Mouse (Mus musculus) CH12.LX (cell line): ENCODE results near the gene Arl8b. TPM values are rescaled to one million over a fixed set of nuclear protein-coding genes. Genes with fewer than 3 reads are reported as not detected.

Source experiments
- DNase-seq: peaks from one replicate; pipeline ENCODE4 v3.0.0-alpha.2; 2013; ENCODE audit errors: extremely low read depth
- H3K27ac ChIP-seq: 2 replicates; pipeline ENCODE4 v1.5.1; 2012; ENCODE audit warnings: low read depth, mild to moderate bottlenecking, control low read depth, moderate library complexity; ENCODE audit not compliant: insufficient read depth
- H3K27me3 ChIP-seq: replicated peaks from 2 replicates; pipeline ENCODE3; 2012; ENCODE audit warnings: inconsistent platforms
- H3K36me3 ChIP-seq, 2 experiments: replicated peaks in 1 of 2; 2 replicates each; pipeline versions ENCODE3 to v1.6.1; 2012; ENCODE audit warnings: inconsistent platforms in 1 of 2, low read length in 1 of 2, mild to moderate bottlenecking in 1 of 2, mixed read lengths in 1 of 2, moderate library complexity in 1 of 2; ENCODE audit not compliant: control insufficient read depth in 1 of 2, insufficient read depth in 1 of 2
- H3K4me1 ChIP-seq, 2 experiments: 2 replicates each; pipeline ENCODE4 v1.6.1; 2012; ENCODE audit warnings: inconsistent platforms in 1 of 2, moderate library complexity in 1 of 2; ENCODE audit not compliant: insufficient read depth in 2 of 2, control insufficient read depth in 1 of 2
- H3K4me2 ChIP-seq: 2 replicates; pipeline ENCODE4 v1.6.1; 2012; ENCODE audit warnings: low read depth, mild to moderate bottlenecking, control low read depth; ENCODE audit not compliant: poor library complexity, insufficient read depth, severe bottlenecking
- H3K4me3 ChIP-seq, 3 experiments: fragments of 150-350 bp in 1 of 3; sonication (generic) in 1 of 3; replicated peaks in 1 of 3; 2 replicates each; pipeline versions ENCODE3 to v1.5.1; 2011 to 2012; ENCODE audit warnings: low read depth in 2 of 3, low read length in 2 of 3, mild to moderate bottlenecking in 2 of 3, moderate library complexity in 2 of 3, control low read depth in 1 of 3, improper control_type of control experiment in 1 of 3, inconsistent platforms in 1 of 3, mixed read lengths in 1 of 3; ENCODE audit not compliant: poor library complexity in 1 of 3
- H3K79me2 ChIP-seq: replicated peaks from 2 replicates; pipeline ENCODE4 v1.6.1; 2012; ENCODE audit warnings: mild to moderate bottlenecking, moderate library complexity; ENCODE audit not compliant: control insufficient read depth, poor library complexity, insufficient read depth, severe bottlenecking; ENCODE audit errors: extremely low read depth
- H3K9ac ChIP-seq: 2 replicates; pipeline ENCODE4 v1.6.1; 2012; ENCODE audit warnings: low read depth, mild to moderate bottlenecking, control low read depth, moderate library complexity; ENCODE audit not compliant: insufficient read depth
- H3K9me3 ChIP-seq: replicated peaks from 2 replicates; pipeline ENCODE3; 2012; ENCODE audit warnings: low read length, inconsistent platforms, mixed read lengths
- CHD1 ChIP-seq: IDR thresholded peaks from 2 replicates; pipeline ENCODE4 v1.6.1; 2012; ENCODE audit warnings: low read depth, low read length, improper control_type of control experiment, inconsistent platforms
- E2F4 ChIP-seq: IDR thresholded peaks from 2 replicates; pipeline ENCODE4 v1.6.1; 2011; ENCODE audit warnings: low read depth, low read length, improper control_type of control experiment; ENCODE audit not compliant: insufficient replicate concordance
- ELF1 ChIP-seq: IDR thresholded peaks from 2 replicates; pipeline ENCODE4 v1.6.1; 2014; ENCODE audit warnings: low read depth, mild to moderate bottlenecking, inconsistent platforms, low read length, improper control_type of control experiment
- GABPA ChIP-seq: IDR thresholded peaks from 2 replicates; pipeline ENCODE4 v1.6.1; 2012; ENCODE audit warnings: low read depth, low read length, improper control_type of control experiment, inconsistent platforms; ENCODE audit not compliant: insufficient replicate concordance
- HCFC1 ChIP-seq: IDR thresholded peaks from 2 replicates; pipeline ENCODE4 v1.6.1; 2012; ENCODE audit warnings: low read depth, mild to moderate bottlenecking, inconsistent platforms, low read length, improper control_type of control experiment
- IRF4 ChIP-seq: IDR thresholded peaks from 2 replicates; pipeline ENCODE4 v1.6.1; 2014; ENCODE audit warnings: low read depth, mild to moderate bottlenecking, inconsistent platforms, low read length, improper control_type of control experiment
- JUND ChIP-seq: conservative IDR thresholded peaks from 2 replicates; pipeline ENCODE4 v1.6.1; 2011; ENCODE audit warnings: low read depth, low read length, improper control_type of control experiment
- KAT2A ChIP-seq: IDR thresholded peaks from 2 replicates; pipeline ENCODE4 v1.6.1; 2012; ENCODE audit warnings: low read length, improper control_type of control experiment, inconsistent platforms; ENCODE audit not compliant: insufficient replicate concordance
- MAFK ChIP-seq: IDR thresholded peaks from 2 replicates; pipeline ENCODE4 v1.6.1; 2011; ENCODE audit warnings: low read length, improper control_type of control experiment; ENCODE audit not compliant: insufficient replicate concordance
- MAX ChIP-seq: IDR thresholded peaks from 2 replicates; pipeline ENCODE4 v1.6.1; 2011; ENCODE audit warnings: low read length, improper control_type of control experiment
- MXI1 ChIP-seq: IDR thresholded peaks from 2 replicates; pipeline ENCODE4 v1.6.1; 2011; ENCODE audit warnings: mild to moderate bottlenecking, low read depth, low read length, improper control_type of control experiment
- NRF1 ChIP-seq: IDR thresholded peaks from 2 replicates; pipeline ENCODE4 v1.6.1; 2014; ENCODE audit warnings: low read depth, mild to moderate bottlenecking, inconsistent platforms, low read length, improper control_type of control experiment, moderate library complexity
- POLR2AphosphoS2 ChIP-seq: IDR thresholded peaks from 2 replicates; pipeline ENCODE4 v1.6.1; 2011; ENCODE audit warnings: low read depth, low read length, improper control_type of control experiment
- RAD21 ChIP-seq: IDR thresholded peaks from 2 replicates; pipeline ENCODE4 v1.6.1; 2011; ENCODE audit warnings: low read depth, mild to moderate bottlenecking, low read length, improper control_type of control experiment, moderate library complexity
- RCOR1 ChIP-seq: conservative IDR thresholded peaks from 2 replicates; pipeline ENCODE4 v1.6.1; 2012; ENCODE audit warnings: low read depth, mild to moderate bottlenecking, inconsistent platforms, low read length, improper control_type of control experiment
- SIN3A ChIP-seq: IDR thresholded peaks from 2 replicates; pipeline ENCODE4 v1.6.1; 2012; ENCODE audit warnings: low read length, improper control_type of control experiment, inconsistent platforms
- SMC3 ChIP-seq: IDR thresholded peaks from 2 replicates; pipeline ENCODE4 v1.6.1; 2011; ENCODE audit warnings: low read depth, low read length, improper control_type of control experiment
- TBP ChIP-seq: conservative IDR thresholded peaks from 2 replicates; pipeline ENCODE4 v1.6.1; 2011; ENCODE audit warnings: low read depth, low read length, improper control_type of control experiment
- TCF12 ChIP-seq: IDR thresholded peaks from 2 replicates; pipeline ENCODE4 v1.6.1; 2014; ENCODE audit warnings: low read depth, mild to moderate bottlenecking, inconsistent platforms, low read length, improper control_type of control experiment
- USF1 ChIP-seq: IDR thresholded peaks from 2 replicates; pipeline ENCODE4 v1.6.1; 2014; ENCODE audit warnings: low read depth, mild to moderate bottlenecking, inconsistent platforms, low read length, improper control_type of control experiment
- USF2 ChIP-seq: conservative IDR thresholded peaks from 2 replicates; pipeline ENCODE4 v1.6.1; 2011; ENCODE audit warnings: low read depth, low read length, improper control_type of control experiment
- ZC3H11A ChIP-seq: IDR thresholded peaks from 2 replicates; pipeline ENCODE4 v1.6.1; 2012; ENCODE audit warnings: low read depth, mild to moderate bottlenecking, inconsistent platforms, low read length, improper control_type of control experiment
- ZMIZ1 ChIP-seq: IDR thresholded peaks from 2 replicates; pipeline ENCODE4 v1.6.1; 2012; ENCODE audit warnings: low read depth, mild to moderate bottlenecking, inconsistent platforms, low read length, improper control_type of control experiment
- ZNF384 ChIP-seq: IDR thresholded peaks from 2 replicates; pipeline ENCODE4 v1.6.1; 2012; ENCODE audit warnings: low read depth, low read length, improper control_type of control experiment, inconsistent platforms
- dilution Hi-C: fragments of 300-500 bp; cut with MboI; formaldehyde crosslinking; loops from 2 replicates; pipeline ENCODE4 v1.14.3; 2020; ENCODE audit warnings: low sequenced_read_pairs; ENCODE audit not compliant: extremely low pct_unique_long_range_greater_than_20kb, extremely low pct_ligation_motif_present
- in situ Hi-C: fragments of 300-500 bp; cut with MboI; formaldehyde crosslinking; loops from 3 replicates; pipeline ENCODE4 v1.14.3; 2019; ENCODE audit warnings: low sequenced_read_pairs, low pct_ligation_motif_present, low pct_unique_long_range_greater_than_20kb, mixed read lengths
- polyA plus RNA-seq: library from polyadenylated mRNA; unstranded; fragments of >175 nt; gene quantifications from 2 replicates; pipeline ENCODE4 v1.2.1, GENCODE M21; 2012; ENCODE audit warnings: low read depth; ENCODE audit not compliant: insufficient read length
- total RNA-seq, 2 experiments: library from RNA; depleted of rRNA; stranded (reverse); fragments of 300-350 nt in 1 of 2; fragments of >200 nt in 1 of 2; gene quantifications; 2 replicates each; pipeline ENCODE4 v1.2.3; 2012 to 2014

Arl8b gene
- total and polyA plus RNA-seq, 3 experiments, result 47.8 to 170 (median 141) TPM

GRCm38 (mm10) chr6:108743730-108744129 lies 39.2 kb upstream of the Arl8b start:
- DNase-seq, result no peak
- Histone ChIP-seq H3K9ac (no peak overlapping the region), H3K4me1 (peaks cover 4 to 9% of the 10 kb centered on the region in 2 experiments; a peak in 3 of 4 replicates), H3K79me2 (no peaks in the 10 kb centered on the region), H3K9me3 (no peaks in the 10 kb centered on the region), H3K36me3 (no peaks in the 10 kb centered on the region), H3K4me3 (no peak overlapping the region), H3K27me3 (no peaks in the 10 kb centered on the region), H3K4me2 (no peak overlapping the region), H3K27ac (no peak overlapping the region)
- TF ChIP-seq GABPA (no peak), MAX (no peak), KAT2A (no peak), TBP (no peak), USF2 (no peak), ZNF384 (no peak), USF1 (no peak), JUND (no peak), ZC3H11A (no peak), MAFK (no peak), MXI1 (no peak), ZMIZ1 (no peak), IRF4 (no peak), CHD1 (no peak), SMC3 (no peak), HCFC1 (no peak)
- in situ Hi-C loops, result loop anchor here (10.0 to 25.0 kb wide), 2 partner anchors 309 to 681 kb away; partner anchors contain the start of gene Setmar
- dilution Hi-C loops, result no loop called here

GRCm38 (mm10) chr6:108751324-108751723 lies 31.6 kb upstream of the Arl8b start:
- Histone ChIP-seq H3K27me3 (no peaks in the 10 kb centered on the region), H3K4me3 (no peak overlapping the region), H3K27ac (no peak overlapping the region), H3K79me2 (no peaks in the 10 kb centered on the region), H3K9ac (no peak overlapping the region), H3K4me1 (peaks cover 2 to 25% of the 10 kb centered on the region in 2 experiments; a peak in 3 of 4 replicates), H3K4me2 (no peak overlapping the region), H3K36me3 (no peaks in the 10 kb centered on the region), H3K9me3 (no peaks in the 10 kb centered on the region)
- no peak for DNase-seq
- dilution Hi-C loops, result no loop called here
- no peak for TF ChIP-seq ELF1
- TF ChIP-seq E2F4, result no peak
- no peak for TF ChIP-seq RAD21
- TF ChIP-seq MAFK, result no peak
- no peak for TF ChIP-seq KAT2A
- TF ChIP-seq NRF1, result no peak
- no peak for TF ChIP-seq SIN3A
- TF ChIP-seq POLR2AphosphoS2, result no peak
- no peak for TF ChIP-seq CHD1
- no peak for TF ChIP-seq TCF12
- no peak for TF ChIP-seq RCOR1
- TF ChIP-seq JUND, result no peak
- in situ Hi-C loops, result no loop called here
